Mouse (Mus musculus) cerebellum, postnatal 36 days (tissue): ENCODE measurements around the gene Gm29666.

Experiments used
- DNase-seq, 2 experiments: peaks; one replicate each; pipeline ENCODE4 v3.0.0; 2021 to 2022; ENCODE audit warnings: mixed read lengths in 2 of 2

The Gm29666 gene

DNA sequence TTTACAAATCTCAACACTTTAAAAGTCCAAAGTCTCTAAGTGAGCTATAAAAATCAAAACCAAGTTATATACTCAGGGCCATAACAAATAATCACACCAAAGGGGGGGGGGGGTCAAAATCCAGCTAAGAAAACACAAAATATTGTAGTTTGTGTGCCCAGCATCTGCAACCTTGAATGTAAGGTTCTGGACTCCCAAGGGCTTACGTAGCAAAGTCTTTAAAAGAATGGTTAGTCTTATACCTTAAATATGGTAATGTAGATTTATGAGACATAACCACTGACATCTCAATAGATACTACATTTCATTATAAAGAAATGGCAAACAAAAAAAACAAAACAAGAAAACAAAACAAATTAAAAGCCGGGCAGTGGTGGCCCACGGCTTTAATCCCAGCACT is at the start of gene Gm29666:
TSS of gene Gm29666 (minus strand) at position 101 of the 400 bp plus-strand sequence.
- no peak for DNase-seq

DNA sequence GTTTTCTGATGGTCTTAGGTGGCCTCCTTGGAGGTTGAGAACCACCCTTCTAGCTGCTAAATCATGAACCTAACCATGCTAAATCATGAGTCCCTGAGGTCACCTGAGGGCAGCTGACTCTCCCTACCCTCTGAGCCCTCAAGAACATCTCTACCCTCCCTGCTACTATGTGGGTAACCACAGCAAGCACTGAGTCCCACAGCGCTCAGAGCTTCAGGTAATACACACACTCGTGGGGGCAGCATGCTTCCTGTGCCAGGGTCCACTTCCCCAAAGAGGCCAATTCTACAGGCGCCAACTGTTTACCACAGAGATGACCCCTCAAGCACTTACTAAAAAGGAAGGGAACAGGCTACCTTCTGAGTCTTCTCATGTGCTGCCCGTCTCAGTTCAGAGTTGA is 48.7 kb upstream of the Gm29666 start:
- DNase-seq, result no peak

DNA sequence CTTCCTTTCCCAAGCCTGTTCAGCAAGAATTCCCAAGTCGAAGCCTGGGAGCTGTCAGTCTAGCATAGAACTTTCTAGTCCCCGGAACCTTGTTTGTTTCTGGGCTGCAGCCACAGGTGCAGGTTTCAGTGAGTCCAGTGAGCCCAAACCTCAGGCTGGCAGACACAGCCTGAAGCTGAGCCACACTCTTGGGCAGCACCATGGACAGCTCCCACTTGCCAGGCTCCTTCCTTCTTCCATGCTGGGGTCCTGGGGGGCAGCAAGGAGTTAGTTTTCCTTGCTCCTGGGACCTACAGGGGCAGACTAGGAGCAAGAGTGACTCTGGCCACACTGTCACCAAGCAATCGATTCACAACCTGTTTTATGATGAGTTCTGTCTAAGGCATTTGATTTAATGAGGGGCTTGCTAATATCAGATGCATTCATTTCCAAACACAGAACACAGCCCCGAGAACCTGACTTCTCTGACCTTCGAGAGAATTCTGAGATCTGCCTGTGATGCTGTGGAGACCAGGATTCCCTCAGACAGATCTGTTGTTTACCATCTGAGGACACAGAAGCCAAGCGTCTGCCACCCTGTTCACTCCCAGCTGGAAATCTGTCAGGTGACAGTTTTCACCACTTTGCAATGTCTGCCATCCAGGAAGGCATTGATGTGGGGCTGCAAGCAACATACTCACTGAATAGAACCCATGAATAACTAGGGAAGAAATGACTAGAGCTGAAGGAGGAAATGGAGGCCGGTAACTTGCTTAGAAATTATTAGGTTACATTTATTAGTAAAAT is 45.9 kb upstream of the Gm29666 start:
- peak in 1 of 2 experiments; percentile 45 for DNase-seq

DNA sequence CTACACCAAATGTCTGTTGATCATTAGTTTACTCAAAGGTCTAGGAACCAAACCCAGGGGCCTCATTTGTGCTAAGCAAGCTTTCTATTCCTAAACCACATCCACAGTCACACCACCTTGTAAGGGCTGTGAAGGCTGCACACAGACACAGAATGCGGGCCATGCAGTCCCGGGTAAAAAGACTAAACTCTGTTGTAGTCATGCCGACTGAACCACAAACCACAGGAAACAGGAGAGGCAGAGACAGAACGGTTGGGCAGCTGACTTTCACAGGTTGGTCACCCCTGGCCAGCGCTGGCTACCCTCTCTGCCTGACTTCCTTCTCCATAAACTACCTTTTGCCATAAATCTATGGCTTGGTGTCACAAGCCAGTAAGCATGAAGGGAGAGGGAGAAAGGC is 44.9 kb upstream of the Gm29666 start:
- DNase-seq, result no peak

DNA sequence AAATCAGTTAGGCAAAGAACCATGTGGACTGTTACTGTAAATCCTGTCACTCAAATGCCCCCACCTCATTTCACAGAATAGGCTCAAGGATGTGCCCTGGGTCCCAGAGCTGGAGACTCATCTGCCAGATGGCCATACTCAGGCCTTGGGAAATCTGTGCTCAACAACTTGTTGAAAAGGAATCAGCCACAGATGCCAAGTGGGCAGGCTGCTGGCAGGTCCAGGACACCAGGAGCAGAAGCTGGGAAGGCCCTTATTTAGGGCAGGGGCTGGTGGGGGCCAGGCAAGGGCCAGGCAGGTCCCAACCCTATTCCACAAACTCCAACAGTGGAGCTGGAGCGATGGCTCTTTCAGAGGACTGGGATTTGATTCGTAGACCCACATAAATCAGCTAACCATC is 42.7 kb upstream of the Gm29666 start:
- no peak for DNase-seq

DNA sequence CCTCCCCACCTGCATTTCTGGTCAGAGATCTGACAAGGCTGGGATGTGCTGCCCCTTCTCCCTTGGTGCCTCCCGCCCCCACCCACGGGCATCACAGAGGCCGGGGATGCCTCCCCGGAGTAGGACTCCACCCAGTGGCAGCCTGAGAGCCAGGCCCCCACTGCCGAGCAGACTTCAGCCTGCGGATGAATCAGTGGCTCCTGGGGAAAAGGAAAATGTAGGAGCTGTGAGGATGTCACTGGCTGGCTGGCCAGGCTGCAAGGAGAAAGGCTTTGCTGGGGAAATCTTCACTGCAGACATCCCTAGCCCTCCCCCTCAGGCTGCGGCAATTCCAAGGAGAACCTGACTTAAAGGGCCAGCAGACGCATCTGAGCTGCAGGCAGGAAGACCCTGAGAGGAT is 40.9 kb upstream of the Gm29666 start:
- DNase-seq, result peak; percentile 48 to 60

DNA sequence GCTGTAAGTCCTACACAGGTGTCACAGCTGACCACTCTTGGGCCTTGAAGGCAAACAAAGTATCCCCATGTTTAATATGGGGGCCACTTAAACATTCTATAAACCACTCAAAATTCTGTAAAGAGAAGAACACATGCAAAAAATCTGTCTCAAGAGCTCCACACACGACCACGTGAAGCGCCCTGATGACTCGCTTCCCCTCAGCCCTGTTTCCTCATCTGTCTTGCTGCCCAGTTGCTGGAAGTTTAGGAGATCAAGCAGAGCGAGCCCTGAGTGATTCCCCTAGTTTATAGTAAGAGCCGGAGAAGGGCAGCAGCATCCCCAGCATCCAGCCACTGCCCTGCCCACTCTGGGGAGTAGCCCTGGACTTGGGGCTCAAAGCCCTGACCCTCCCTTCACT is 40.1 kb upstream of the Gm29666 start:
- DNase-seq, result no peak

- no peak for DNase-seq
Observed at GRCm38 (mm10) chr15:84958331-84958730, 38.5 kb upstream of the Gm29666 start.

DNA sequence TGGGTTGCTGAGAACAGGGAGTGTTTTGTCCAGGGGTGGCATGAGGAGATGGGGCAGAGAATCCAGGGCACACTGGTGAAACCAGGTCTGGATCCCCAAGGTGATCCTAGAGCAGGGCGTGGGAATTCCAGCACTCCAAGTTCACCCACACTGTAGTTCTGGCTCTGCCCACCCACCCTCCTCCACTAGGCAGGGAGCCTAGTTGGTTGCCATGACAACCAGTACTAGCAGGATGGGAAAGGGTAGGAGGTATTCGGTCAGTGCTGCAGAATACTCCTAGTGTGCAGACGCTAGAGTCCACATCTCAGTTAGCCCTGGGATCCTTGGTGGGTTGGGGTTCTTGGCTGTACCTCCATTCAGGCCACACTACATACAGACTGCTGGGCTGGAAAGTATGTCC is 38.0 kb upstream of the Gm29666 start:
- no peak for DNase-seq

GRCm38 (mm10) chr15:84953259-84953658 is 33.4 kb upstream of the Gm29666 start:
- DNase-seq, result no peak

- DNase-seq, result no peak
Observed at GRCm38 (mm10) chr15:84950053-84950452, 30.2 kb upstream of the Gm29666 start.

DNA sequence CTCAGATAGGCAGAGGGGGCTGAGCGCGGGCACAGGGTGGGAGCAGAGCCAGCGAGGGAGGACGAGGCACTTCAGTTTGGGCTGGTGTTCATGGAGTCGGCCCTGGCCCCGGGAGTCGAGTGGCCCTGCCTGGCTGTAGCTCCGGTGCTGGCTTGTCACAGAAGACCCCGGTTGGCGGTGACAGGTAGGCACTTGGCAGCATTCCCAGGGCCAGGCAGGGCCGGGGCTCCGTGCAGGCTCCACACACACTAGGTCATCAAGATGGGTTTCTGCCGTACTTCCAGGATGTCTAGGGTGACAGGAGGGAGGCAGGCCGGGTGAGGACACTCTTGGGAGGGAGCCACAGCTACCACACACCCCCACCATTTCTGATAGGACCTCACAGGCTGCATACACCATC is 29.2 kb upstream of the Gm29666 start:
- no peak for DNase-seq

DNA sequence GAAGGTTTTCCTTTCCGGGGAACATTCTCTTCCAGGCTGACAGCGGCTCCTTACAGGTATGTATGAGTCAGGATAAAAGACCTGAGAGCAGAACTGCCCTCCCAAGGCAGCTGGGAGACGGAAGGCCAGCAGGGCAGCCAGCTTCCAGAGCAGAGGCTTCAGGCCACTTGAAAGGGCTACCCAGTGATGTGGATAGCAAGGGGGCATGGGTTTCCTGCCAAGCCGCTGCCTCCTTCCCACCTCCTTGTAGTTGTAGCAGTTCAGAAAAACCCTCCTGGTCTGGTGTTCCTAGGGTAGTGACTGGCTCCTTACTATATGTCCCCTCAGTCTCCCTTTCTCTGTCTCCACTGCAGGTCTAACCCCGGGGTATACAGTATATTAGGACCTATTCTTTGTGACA is 24.5 kb upstream of the Gm29666 start:
- no peak for DNase-seq

GRCm38 (mm10) chr15:84942647-84943285 is 22.9 kb upstream of the Gm29666 start:
- DNase-seq, result no peak

DNA sequence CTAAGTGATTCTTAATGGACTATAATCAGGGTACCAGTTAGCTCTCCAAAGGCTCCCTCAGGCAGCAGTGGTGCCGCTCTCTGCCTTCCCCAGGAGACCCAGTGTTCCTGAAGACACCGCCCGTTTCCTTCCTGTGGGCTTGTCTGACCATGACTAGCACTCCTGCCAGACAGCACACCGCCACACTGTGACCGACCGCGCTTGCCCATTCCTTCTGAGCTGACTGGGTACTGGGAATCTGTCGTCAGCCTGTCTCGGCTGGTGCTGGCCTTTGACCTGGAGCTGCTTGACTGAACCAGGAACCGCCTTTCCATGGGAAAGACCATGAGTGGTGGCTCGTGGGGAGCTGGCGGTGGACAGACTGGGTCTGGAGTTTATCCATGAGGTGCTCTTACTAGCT is 20.3 kb upstream of the Gm29666 start:
- DNase-seq, result no peak

DNA sequence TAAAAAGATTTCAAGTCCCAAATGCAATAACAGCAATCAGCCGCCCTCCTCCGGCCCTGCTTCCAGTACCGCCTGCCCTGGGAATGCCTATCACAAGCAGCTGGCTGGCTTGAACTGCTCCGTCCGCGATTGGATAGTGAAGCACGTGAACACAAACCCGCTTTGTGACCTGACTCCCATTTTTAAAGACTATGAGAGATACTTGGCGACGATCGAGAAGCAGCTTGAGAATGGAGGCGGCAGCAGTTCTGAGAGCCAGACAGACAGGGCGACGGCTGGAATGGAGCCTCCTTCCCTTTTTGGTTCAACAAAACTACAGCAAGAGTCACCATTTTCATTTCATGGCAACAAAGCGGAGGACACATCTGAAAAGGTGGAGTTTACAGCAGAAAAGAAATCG is 15.1 kb upstream of the Gm29666 start:
- DNase-seq, result no peak

DNA sequence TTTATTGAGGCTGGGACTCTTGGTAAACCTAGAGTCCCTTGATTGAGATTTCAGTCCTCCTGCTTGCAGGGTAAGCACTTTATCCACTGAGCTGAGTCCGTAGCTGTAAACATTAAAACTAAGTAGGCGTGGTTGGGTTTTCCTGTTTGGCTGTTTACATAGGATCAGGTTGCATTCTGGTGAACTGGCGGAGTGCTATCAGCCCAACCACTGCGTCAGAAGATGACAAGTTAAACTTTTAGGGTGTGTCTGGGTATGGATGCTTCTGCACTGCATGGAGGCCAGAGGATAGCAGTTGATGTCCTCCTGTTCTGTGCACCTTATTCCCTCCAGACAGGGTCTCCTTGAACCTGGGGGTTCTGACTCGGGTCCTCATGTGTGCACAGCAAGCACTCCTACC is 12.5 kb upstream of the Gm29666 start:
- no peak for DNase-seq

DNA sequence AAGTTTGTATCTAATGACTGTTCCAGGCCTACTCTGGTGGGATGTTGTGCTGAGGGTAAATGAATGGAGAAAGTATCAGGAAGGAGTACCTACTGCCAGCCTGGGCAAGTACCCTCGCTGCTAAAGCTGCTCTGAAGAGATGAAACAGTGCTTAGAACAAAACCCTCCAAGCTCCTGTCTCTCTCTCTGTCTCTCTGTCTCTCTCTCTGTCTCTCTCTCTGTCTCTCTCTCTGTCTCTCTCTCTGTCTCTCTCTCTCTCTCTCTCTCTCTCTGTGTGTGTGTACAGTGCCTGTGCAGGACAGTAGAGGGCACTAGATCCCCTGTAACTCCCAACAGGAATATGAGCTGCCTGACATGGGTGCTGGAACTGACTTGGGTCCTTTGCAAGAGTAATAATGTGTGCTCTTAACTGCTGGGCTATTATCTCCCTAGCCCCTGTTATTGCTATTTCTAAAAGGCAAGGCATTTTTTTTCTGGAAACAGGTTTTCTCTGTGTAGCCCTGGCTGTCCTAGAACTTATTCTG is 5.7 kb upstream of the Gm29666 start:
- no peak for DNase-seq

DNA sequence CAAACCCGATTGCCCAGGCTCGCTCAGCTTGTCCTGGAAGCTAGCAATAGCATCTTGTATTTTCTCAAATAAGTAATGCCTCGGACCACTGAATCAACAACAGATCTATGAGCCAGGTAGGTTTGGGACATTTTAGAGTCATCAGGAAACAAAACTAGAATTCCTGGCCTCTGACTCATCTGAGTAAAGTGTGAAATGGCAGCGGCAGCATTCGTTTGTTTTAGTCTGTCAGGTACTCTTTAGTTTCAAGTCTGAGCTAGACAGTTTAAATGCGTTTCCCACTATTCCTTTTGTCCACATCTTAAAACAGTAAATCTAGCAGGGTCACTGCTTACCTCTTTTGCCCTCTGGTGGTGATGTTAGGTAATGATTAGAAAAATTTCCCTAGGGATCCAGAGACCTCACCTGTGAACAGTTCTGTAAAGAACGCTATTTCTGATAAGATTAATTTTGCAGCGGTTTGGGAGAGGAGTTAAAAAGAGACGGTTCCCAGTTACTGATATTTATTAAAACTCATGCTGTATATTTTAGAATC is 5.0 kb upstream of the Gm29666 start:
- DNase-seq, result peak in 1 of 2 experiments; percentile 30

DNA sequence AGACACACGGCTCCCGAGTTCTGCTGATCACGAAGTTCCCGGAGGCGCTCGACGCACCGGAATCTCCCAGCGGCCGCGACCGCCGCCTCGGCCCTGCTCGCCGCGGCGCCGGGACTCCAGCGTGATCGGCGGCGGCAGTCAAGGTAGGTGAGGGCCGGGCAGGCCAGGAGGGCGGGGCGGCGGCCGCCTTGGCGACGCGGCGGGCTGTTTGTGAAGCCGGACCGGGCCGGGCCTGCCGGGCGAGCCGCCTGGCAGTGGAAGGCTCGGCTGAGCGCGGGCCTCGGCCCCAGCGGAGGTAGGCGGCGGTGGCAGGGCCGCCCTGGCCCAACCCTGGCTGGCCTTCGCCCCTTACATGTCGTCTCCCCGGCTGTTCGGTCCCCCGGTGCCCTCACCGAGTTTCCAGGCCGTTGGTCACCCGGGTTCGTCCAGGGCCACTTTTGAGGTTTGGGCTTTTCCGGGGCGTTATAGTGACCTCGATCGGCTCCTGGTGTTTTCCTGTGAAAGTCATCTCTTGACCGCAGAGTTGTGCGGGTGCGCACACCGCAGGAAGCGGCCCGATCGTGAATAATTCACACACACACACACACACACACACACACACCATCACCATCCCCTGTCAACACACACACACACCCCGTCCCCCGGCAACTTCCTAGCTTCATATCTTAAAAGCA is 3.8 kb upstream of the Gm29666 start:
- DNase-seq, result no peak

- peak; percentile 100 for DNase-seq
Observed at GRCm38 (mm10) chr15:84922884-84923507, 3.2 kb upstream of the Gm29666 start, which contains the start of gene Nup50. Nup50 (plus strand) TSS chr15:84923411.

- DNase-seq, result no peak
Observed at GRCm38 (mm10) chr15:84913201-84913600, 6.6 kb downstream of the Gm29666 start.

GRCm38 (mm10) chr15:84903843-84904385 is 15.9 kb downstream of the Gm29666 start:
- no peak for DNase-seq
